Mouse (Mus musculus) liver, embryonic 13.5 days (tissue): ENCODE results near the gene Bbox1. TPM values are rescaled to one million over a fixed set of nuclear protein-coding genes. Genes with fewer than 3 reads are reported as not detected.
A peak's percentile ranks its signal among the peaks of the same experiment; 100 is the strongest.

ENCODE experiments used
- ATAC-seq: fragments of 200-750 bp; cut with Nextera tagmentation; 2 replicates; pipeline ENCODE4 v1.8.0; 2017; ENCODE audit warnings: low read depth, mild to moderate bottlenecking, moderate number of reproducible peaks, moderate library complexity
- DNase-seq: peaks from one replicate; pipeline ENCODE4 v3.0.0; 2022
- H3K27ac ChIP-seq: fragments of 300-500 bp; sonication (generic); 2 replicates; pipeline ENCODE4 v1.5.1; 2015; ENCODE audit warnings: moderate library complexity, mild to moderate bottlenecking, inconsistent platforms
- H3K27me3 ChIP-seq: fragments of 300-500 bp; sonication (generic); 2 replicates; pipeline ENCODE4 v1.6.1; 2015; ENCODE audit warnings: mild to moderate bottlenecking, inconsistent platforms
- H3K36me3 ChIP-seq: fragments of 300-500 bp; sonication (generic); 2 replicates; pipeline ENCODE4 v1.6.1; 2015; ENCODE audit warnings: mild to moderate bottlenecking, inconsistent platforms
- H3K4me1 ChIP-seq: fragments of 300-500 bp; sonication (generic); replicated peaks from 2 replicates; pipeline ENCODE4 v1.6.1; 2015; ENCODE audit warnings: inconsistent platforms
- H3K4me2 ChIP-seq: fragments of 300-500 bp; sonication (generic); 2 replicates; pipeline ENCODE4 v1.6.1; 2015; ENCODE audit warnings: inconsistent platforms, mild to moderate bottlenecking, moderate library complexity
- H3K4me3 ChIP-seq: fragments of 300-500 bp; sonication (generic); replicated peaks from 2 replicates; pipeline ENCODE4 v1.5.1; 2015; ENCODE audit warnings: mild to moderate bottlenecking, inconsistent platforms
- H3K9ac ChIP-seq: fragments of 300-500 bp; sonication (generic); 2 replicates; pipeline ENCODE4 v1.6.1; 2015; ENCODE audit warnings: mild to moderate bottlenecking, inconsistent platforms
- H3K9me3 ChIP-seq: fragments of 300-500 bp; sonication (generic); replicated peaks from 2 replicates; pipeline ENCODE4 v1.6.1; 2016; ENCODE audit warnings: inconsistent platforms
- WGBS: fragments of 180-500 bp; shearing (Covaris S2); methylation state at CpG from one replicate; pipeline ENCODE4 v1.1.7; 2015; ENCODE audit not compliant: insufficient replicate concordance; 5-methylcytosine and 5-hydroxymethylcytosine counted together
- polyA plus RNA-seq: library from polyadenylated mRNA; unstranded; fragments of >200 nt; fragmentation: Nextera tagmentation; extraction: Ambion mirVana; gene quantifications from 2 replicates; pipeline ENCODE4 v1.2.1, GENCODE M21; 2015

Gene Bbox1
- polyA plus RNA-seq, 1 experiment from 2014 or later = 3.2 TPM

- WGBS = 57% methylated on average over 9 of the region's 9 CpGs
- H3K9ac ChIP-seq = no peak overlapping the region
- no peaks in the 10 kb centered on the region for H3K36me3 ChIP-seq
- no peak for ATAC-seq
- no peak overlapping the region for H3K27ac ChIP-seq
- H3K27me3 ChIP-seq = no peaks in the 10 kb centered on the region
- no peak overlapping the region for H3K4me3 ChIP-seq
- no peak for DNase-seq
- H3K4me1 ChIP-seq = no peaks in the 10 kb centered on the region
- no peak overlapping the region for H3K4me2 ChIP-seq
- H3K9me3 ChIP-seq = no peaks in the 10 kb centered on the region
Observed at GRCm38 (mm10) chr2:110232252-110232651, 82.1 kb downstream of the Bbox1 start.

GRCm38 (mm10) chr2:110230753-110231152 is 83.6 kb downstream of the Bbox1 start:
- Histone ChIP-seq H3K9ac (no peak overlapping the region), H3K27ac (no peak overlapping the region), H3K4me2 (no peak overlapping the region), H3K9me3 (no peaks in the 10 kb centered on the region), H3K4me3 (no peak overlapping the region), H3K4me1 (no peaks in the 10 kb centered on the region), H3K36me3 (no peaks in the 10 kb centered on the region), H3K27me3 (no peaks in the 10 kb centered on the region)
- no peak for DNase-seq
- WGBS = 56% methylated on average over 4 of the region's 4 CpGs
- ATAC-seq = no peak

GRCm38 (mm10) chr2:110229143-110230087 is 84.9 kb downstream of the Bbox1 start:
- no peaks in the 10 kb centered on the region for H3K9me3 ChIP-seq
- no peak overlapping the region for H3K9ac ChIP-seq
- no peaks in the 10 kb centered on the region for H3K27me3 ChIP-seq
- WGBS = 15% methylated on average over 15 of the region's 15 CpGs
- no peaks in the 10 kb centered on the region for H3K4me1 ChIP-seq
- H3K36me3 ChIP-seq = no peaks in the 10 kb centered on the region
- H3K4me3 ChIP-seq = no peak overlapping the region
- ATAC-seq (peak; percentile 43; the same call in 1 of the 2 replicates), DNase-seq (peak; percentile 11)
- no peak overlapping the region for H3K27ac ChIP-seq
- H3K4me2 ChIP-seq = no peak overlapping the region

- no peaks in the 10 kb centered on the region for H3K4me1 ChIP-seq
- H3K4me2 ChIP-seq = no peak overlapping the region
- whole genome bisulfite sequencing = 49% methylated on average over 4 of the region's 4 CpGs
- H3K27ac ChIP-seq = no peak overlapping the region
- DNase-seq (no peak), ATAC-seq (no peak)
- no peak overlapping the region for H3K4me3 ChIP-seq
- no peak overlapping the region for H3K9ac ChIP-seq
- H3K9me3 ChIP-seq = no peaks in the 10 kb centered on the region
- H3K36me3 ChIP-seq = no peaks in the 10 kb centered on the region
- H3K27me3 ChIP-seq = no peaks in the 10 kb centered on the region
Observed at GRCm38 (mm10) chr2:110226421-110226820, 87.9 kb downstream of the Bbox1 start.

- Histone ChIP-seq H3K27me3 (no peaks in the 10 kb centered on the region), H3K9ac (no peak overlapping the region), H3K27ac (no peak overlapping the region), H3K36me3 (no peaks in the 10 kb centered on the region), H3K4me2 (no peak overlapping the region), H3K4me3 (no peak overlapping the region), H3K9me3 (no peaks in the 10 kb centered on the region), H3K4me1 (no peaks in the 10 kb centered on the region)
- ATAC-seq = no peak
- DNase-seq = no peak
Observed at GRCm38 (mm10) chr2:110225969-110226368, 88.4 kb downstream of the Bbox1 start.

- no peak overlapping the region for H3K9ac ChIP-seq
- H3K27ac ChIP-seq = no peak overlapping the region
- no peak overlapping the region for H3K4me3 ChIP-seq
- ATAC-seq = no peak
- no peaks in the 10 kb centered on the region for H3K36me3 ChIP-seq
- no peaks in the 10 kb centered on the region for H3K9me3 ChIP-seq
- no peak overlapping the region for H3K4me2 ChIP-seq
- no peaks in the 10 kb centered on the region for H3K27me3 ChIP-seq
- no peaks in the 10 kb centered on the region for H3K4me1 ChIP-seq
- DNase-seq = no peak
- WGBS = 52% methylated on average over 2 of the region's 2 CpGs
Observed at GRCm38 (mm10) chr2:110222793-110223192, 91.6 kb downstream of the Bbox1 start.

- Histone ChIP-seq H3K27me3 (no peaks in the 10 kb centered on the region), H3K27ac (no peak overlapping the region), H3K4me2 (no peak overlapping the region), H3K9ac (no peak overlapping the region), H3K4me1 (no peaks in the 10 kb centered on the region), H3K36me3 (no peaks in the 10 kb centered on the region), H3K9me3 (no peaks in the 10 kb centered on the region), H3K4me3 (no peak overlapping the region)
- DNase-seq (no peak), ATAC-seq (no peak)
- WGBS = 41% methylated on average over 1 of the region's 1 CpGs
Observed at GRCm38 (mm10) chr2:110220492-110220891, 93.9 kb downstream of the Bbox1 start.

GRCm38 (mm10) chr2:110215685-110216058 is 98.7 kb downstream of the Bbox1 start:
- no peaks in the 10 kb centered on the region for H3K4me1 ChIP-seq
- no peaks in the 10 kb centered on the region for H3K9me3 ChIP-seq
- no peak overlapping the region for H3K4me3 ChIP-seq
- DNase-seq = no peak
- no peaks in the 10 kb centered on the region for H3K36me3 ChIP-seq
- H3K9ac ChIP-seq = no peak overlapping the region
- H3K27me3 ChIP-seq = no peaks in the 10 kb centered on the region
- 58% methylated on average over 3 of the region's 3 CpGs for WGBS
- H3K27ac ChIP-seq = no peak overlapping the region
- H3K4me2 ChIP-seq = no peak overlapping the region
- no peak for ATAC-seq

- Histone ChIP-seq H3K4me1 (no peaks in the 10 kb centered on the region), H3K36me3 (no peaks in the 10 kb centered on the region), H3K9ac (no peak overlapping the region), H3K27me3 (no peaks in the 10 kb centered on the region), H3K27ac (no peak overlapping the region), H3K9me3 (no peaks in the 10 kb centered on the region), H3K4me2 (no peak overlapping the region), H3K4me3 (no peak overlapping the region)
- 47% methylated on average over 9 of the region's 9 CpGs for WGBS
- no peak for DNase-seq
- no peak for ATAC-seq
Observed at GRCm38 (mm10) chr2:110214991-110215684, 99.2 kb downstream of the Bbox1 start.

GRCm38 (mm10) chr2:110214278-110214677 is 100.1 kb downstream of the Bbox1 start:
- no peaks in the 10 kb centered on the region for H3K36me3 ChIP-seq
- no peaks in the 10 kb centered on the region for H3K9me3 ChIP-seq
- H3K9ac ChIP-seq = no peak overlapping the region
- DNase-seq = no peak
- H3K27me3 ChIP-seq = no peaks in the 10 kb centered on the region
- no peak overlapping the region for H3K27ac ChIP-seq
- no peak overlapping the region for H3K4me2 ChIP-seq
- ATAC-seq = no peak
- no peaks in the 10 kb centered on the region for H3K4me1 ChIP-seq
- WGBS = 76% methylated on average over 4 of the region's 4 CpGs
- H3K4me3 ChIP-seq = no peak overlapping the region
